In the genomic region with DNA sequence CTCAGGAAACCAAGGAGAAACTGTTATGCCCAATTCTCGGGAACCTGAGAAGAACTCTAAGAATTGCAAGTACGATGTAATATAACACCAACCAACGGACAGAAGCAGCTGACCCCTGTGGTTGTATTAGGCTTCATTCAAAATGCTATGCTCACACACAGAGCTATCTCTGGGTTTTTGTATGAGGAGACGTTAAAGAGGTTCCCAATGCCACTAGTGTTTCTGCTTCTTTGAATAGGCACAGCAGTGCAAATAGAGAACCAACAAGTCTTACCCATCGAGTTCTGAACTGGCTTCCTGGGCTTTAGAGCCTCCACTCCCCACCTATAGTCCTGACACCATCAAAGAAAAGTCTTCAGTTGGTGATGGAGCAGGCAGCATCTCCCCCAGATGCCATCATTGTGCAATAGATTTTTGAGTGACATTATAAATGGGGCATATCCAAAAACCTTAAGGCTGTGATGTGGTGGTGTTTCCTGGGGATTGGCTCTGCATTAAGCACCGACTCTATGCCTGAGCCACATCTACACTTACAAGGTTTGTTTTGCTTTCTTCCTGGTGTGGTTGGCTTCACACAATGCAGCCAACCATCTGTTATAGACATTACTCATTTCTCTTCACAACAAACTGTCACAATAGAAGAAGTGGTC, we compare ENCODE assay signal across 31 mouse cellular contexts. TPM values are rescaled to one million over a fixed set of nuclear protein-coding genes. Genes with fewer than 3 reads are reported as not detected.
A peak's percentile ranks its signal among the peaks of the same experiment; 100 is the strongest.
DNase-seq lines count a peak whose midpoint lies in the region; ATAC-seq lines count a peak whose summit lies in the region.
"Had no signal": no experiment of that assay in that cellular context is flagged by ENCODE, and none has a peak within 500 bp of the region (broad histone marks: within the 10 kb centered on the region; RNA-seq: fewer than 3 reads in every experiment).

No protein-coding gene starts in this region.

- no peak overlapping the region for H3K9ac ChIP-seq in midbrain, embryonic 11.5 days (ENCODE audit: low read length)
- H3K9ac ChIP-seq: embryonic facial prominence, embryonic 13.5 days; forebrain, embryonic 12.5 days; forebrain, embryonic 15.5 days; heart, embryonic 12.5 days; heart, embryonic 15.5 days; hindbrain, embryonic 13.5 days; intestine, embryonic 15.5 days had no signal

- no peaks in the 10 kb centered on the region for H3K27me3 ChIP-seq in midbrain, embryonic 11.5 days (ENCODE audit: control insufficient read depth, insufficient read depth, low read length)
- no peaks in the 10 kb centered on the region for H3K27me3 ChIP-seq in midbrain, embryonic 10.5 days (ENCODE audit: low read depth, poor library complexity, severe bottlenecking)
- H3K27me3 ChIP-seq: CH12.LX; embryonic facial prominence, embryonic 13.5 days; forebrain, embryonic 12.5 days; forebrain, embryonic 15.5 days; heart, embryonic 12.5 days; heart, embryonic 15.5 days; intestine, embryonic 15.5 days had no signal

- H3K27ac ChIP-seq in midbrain, embryonic 11.5 days (ENCODE audit: low read depth, low read length), result no peak overlapping the region
- no peak overlapping the region for H3K27ac ChIP-seq in midbrain, embryonic 10.5 days (replicated peaks)
- H3K27ac ChIP-seq: embryonic facial prominence, embryonic 10.5 days; embryonic facial prominence, embryonic 13.5 days; forebrain, embryonic 12.5 days; forebrain, embryonic 15.5 days; heart, embryonic 15.5 days; hindbrain, embryonic 13.5 days; intestine, embryonic 15.5 days had no signal

- H3K4me1 ChIP-seq in midbrain, embryonic 11.5 days (ENCODE audit: control insufficient read depth, insufficient read depth, low read length), result no peaks in the 10 kb centered on the region
- no peaks in the 10 kb centered on the region for H3K4me1 ChIP-seq in midbrain, embryonic 10.5 days
- H3K4me1 ChIP-seq: embryonic facial prominence, embryonic 10.5 days; embryonic facial prominence, embryonic 13.5 days; forebrain, embryonic 12.5 days; forebrain, embryonic 15.5 days; heart, embryonic 12.5 days; heart, embryonic 15.5 days; hindbrain, embryonic 13.5 days; intestine, embryonic 15.5 days had no signal

- H3K4me3 ChIP-seq in midbrain, embryonic 11.5 days (ENCODE audit: low read depth, low read length), result no peak overlapping the region
- no peak overlapping the region for H3K4me3 ChIP-seq in midbrain, embryonic 10.5 days
- H3K4me3 ChIP-seq: embryonic facial prominence, embryonic 10.5 days; embryonic facial prominence, embryonic 13.5 days; erythroblast, embryonic 14.5 days; forebrain, embryonic 12.5 days; forebrain, embryonic 15.5 days; heart, embryonic 12.5 days; heart, embryonic 15.5 days; hindbrain, embryonic 13.5 days; intestine, embryonic 15.5 days had no signal

- 64% methylated on average over 6 of the region's 6 CpGs for WGBS in midbrain, embryonic 11.5 days
- WGBS in midbrain, embryonic 10.5 days, result 70% methylated on average over 6 of the region's 6 CpGs

- ATAC-seq in frontal cortex, adult (ENCODE audit: low TSS enrichment), result 0 out of 2 replicates have a peak, but pooled peaks have one; percentile 41
- ATAC-seq in midbrain, embryonic 11.5 days (ENCODE audit: low FRiP score), result no peak
- ATAC-seq in hematopoietic stem cell, adult 5-6 weeks (replicated peaks in 1 of 2; ENCODE audit: insufficient read depth in 1 of 2, low FRiP score in 2 of 2, low TSS enrichment in 1 of 2, low read depth in 1 of 2, poor library complexity in 2 of 2, severe bottlenecking in 2 of 2), result peak; percentile 32 to 36; a peak in 1 of 4 replicates
- ATAC-seq: forebrain, embryonic 15.5 days; hindbrain, embryonic 16.5 days; intestine, embryonic 15.5 days had no signal

- H3K36me3 ChIP-seq in midbrain, embryonic 11.5 days (ENCODE audit: control insufficient read depth, insufficient read depth, low read length), result no peaks in the 10 kb centered on the region
- H3K36me3 ChIP-seq in midbrain, embryonic 10.5 days, result no peaks in the 10 kb centered on the region
- H3K36me3 ChIP-seq: embryonic facial prominence, embryonic 10.5 days; embryonic facial prominence, embryonic 13.5 days; forebrain, embryonic 12.5 days; forebrain, embryonic 15.5 days; G1E; heart, embryonic 12.5 days; heart, embryonic 15.5 days; hindbrain, embryonic 13.5 days; intestine, embryonic 15.5 days had no signal

- no peak overlapping the region for H3K4me2 ChIP-seq in midbrain, embryonic 11.5 days
- H3K4me2 ChIP-seq: embryonic facial prominence, embryonic 13.5 days; forebrain, embryonic 12.5 days; forebrain, embryonic 15.5 days; heart, embryonic 12.5 days; heart, embryonic 15.5 days; hindbrain, embryonic 13.5 days; intestine, embryonic 15.5 days had no signal

- no peak for DNase-seq in frontal cortex, postnatal 10 days (ENCODE audit: low spot score in 2 of 2)
- DNase-seq in midbrain, embryonic 11.5 days (ENCODE audit: low spot score, missing footprints), result peak; percentile 56
- DNase-seq in midbrain, embryonic 10.5 days (ENCODE audit: low spot score), result no peak
- DNase-seq in brain, adult 2 months (ENCODE audit: low read depth, low spot score), result peak; percentile 2
- no peak for DNase-seq in right cerebral cortex, postnatal 25 days
- DNase-seq in embryo, embryonic 9.5 days (ENCODE audit: extremely low spot score), result no peak
- DNase-seq: adrenal gland, adult 2 months; adrenal gland, postnatal 14 days; B cell, adult 2 months; cerebellum, adult 18-20 months; cerebellum, adult 9-10 months; cerebellum, postnatal 14 days; gastrocnemius, postnatal 36 days; heart, postnatal 14 days; heart, postnatal 4 days; kidney, adult 11 months had no signal

- no peaks in the 10 kb centered on the region for H3K9me3 ChIP-seq in midbrain, embryonic 11.5 days (ENCODE audit: control insufficient read depth, low read length)
- H3K9me3 ChIP-seq in midbrain, embryonic 10.5 days (replicated peaks), result no peaks in the 10 kb centered on the region
- H3K9me3 ChIP-seq: embryonic facial prominence, embryonic 10.5 days; embryonic facial prominence, embryonic 13.5 days; forebrain, embryonic 12.5 days; forebrain, embryonic 15.5 days; heart, embryonic 12.5 days; heart, embryonic 15.5 days; hindbrain, embryonic 13.5 days; intestine, embryonic 15.5 days had no signal

RNA-seq across cellular contexts. Expression of gene Klrb1f, which starts 15.4 kb away (rescaled TPM):
- polyA plus RNA-seq in midbrain, embryonic 11.5 days (2014; fragmentation: Nextera tagmentation; extraction: Ambion mirVana), result 0.23 and 0.28 TPM in 2 replicates
- polyA plus RNA-seq in midbrain, embryonic 10.5 days (2016; fragmentation: Nextera tagmentation; extraction: Ambion mirVana), result 0.25 TPM in 1 of 2 replicates, not detected in the other
- total RNA-seq in hematopoietic stem cell, adult 5-6 weeks (2017), result 0.15 and 8.1 TPM in 2 replicates
- total RNA-seq: adrenal gland, postnatal 14 days; G1E; gastrocnemius, adult 8-10 months; gastrocnemius, postnatal 36 days; heart, postnatal 4 days had no signal
- polyA plus RNA-seq: adrenal gland, adult 2 months; embryonic facial prominence, embryonic 10.5 days; erythroblast, embryonic 14.5 days; forebrain, embryonic 12.5 days; G1E; heart, embryonic 12.5 days had no signal

Comparison
In these comparisons a context has a peak if more than half of its experiments do, and no peak if none do; other contexts are left out.
1. DNase-seq: peak in midbrain, embryonic 11.5 days (single experiment) and brain, adult 2 months (single experiment); none in frontal cortex, postnatal 10 days (0 of 2), midbrain, embryonic 10.5 days (single experiment), right cerebral cortex, postnatal 25 days (single experiment) and embryo, embryonic 9.5 days (single experiment).